ENCODE assay signal across 7 mouse cellular contexts in genomic region chr14:53590601-53591000, GRCm38 (mm10).
A peak's percentile ranks its signal among the peaks of the same experiment; 100 is the strongest.
DNase-seq lines count a peak whose midpoint lies in the region; ATAC-seq and TF ChIP-seq lines count a peak whose summit lies in the region.
"Not testable (repeated sequence)": the region's sequence is repeated elsewhere in the genome, so short reads cannot be mapped to it uniquely, and the experiment has no call there.

No protein-coding gene starts in this region.

- peak; percentile 10; the same call in 1 of the 2 replicates for TF ChIP-seq CTCF in brain, embryonic 14.5 days (IDR thresholded peaks at IDR 0.05; ENCODE audit: borderline replicate concordance, extremely low read depth, insufficient read depth, insufficient read length)
- peak; percentile 46 for TF ChIP-seq CTCF in liver, postnatal 0 days (IDR thresholded peaks at IDR 0.05; ENCODE audit: low read depth)

- H3K27ac ChIP-seq in forebrain, embryonic 14.5 days (ENCODE audit: low read depth, low read length); liver, postnatal 0 days (ENCODE audit: low read depth): not testable (repeated sequence)

- TF ChIP-seq EP300 in liver, postnatal 0 days (IDR thresholded peaks at IDR 0.05; ENCODE audit: low read depth): not testable (repeated sequence)

- not testable (repeated sequence) for H3K9me3 ChIP-seq in forebrain, embryonic 14.5 days (replicated peaks; ENCODE audit: control insufficient read depth, low read length); liver, postnatal 0 days (ENCODE audit: low read length)

- not testable (repeated sequence) for H3K4me3 ChIP-seq in forebrain, embryonic 14.5 days (ENCODE audit: low read depth, low read length); liver, postnatal 0 days (ENCODE audit: low read depth, low read length)

- not testable (repeated sequence) for H3K27me3 ChIP-seq in forebrain, embryonic 14.5 days (replicated peaks; ENCODE audit: control insufficient read depth, insufficient read depth, low read length); liver, postnatal 0 days (ENCODE audit: insufficient read depth, low read length)

- H3K36me3 ChIP-seq in forebrain, embryonic 14.5 days (ENCODE audit: control insufficient read depth, insufficient read depth, low read length); liver, postnatal 0 days (replicated peaks; ENCODE audit: insufficient read depth, low read length): not testable (repeated sequence)

- TF ChIP-seq POLR2A in brain, embryonic 14.5 days (IDR thresholded peaks at IDR 0.05; ENCODE audit: borderline replicate concordance, extremely low read depth, insufficient read depth, insufficient read length, poor library complexity, severe bottlenecking): not testable (repeated sequence)

- ATAC-seq in forebrain, embryonic 14.5 days; liver, postnatal 0 days: not testable (repeated sequence)

- H3K4me1 ChIP-seq in forebrain, embryonic 14.5 days (ENCODE audit: control insufficient read depth, insufficient read depth, low read length); liver, postnatal 0 days (ENCODE audit: insufficient read depth): not testable (repeated sequence)

- peak; percentile 7 to 32 for DNase-seq in CD8-positive naive resting alpha-beta T cell, adult 2 months (ENCODE audit: low read depth in 2 of 2, low spot score in 2 of 2)
- peak; percentile 41 for DNase-seq in brain, embryonic 14.5 days (ENCODE audit: low read depth)
- DNase-seq in forebrain, embryonic 14.5 days (ENCODE audit: low spot score): peak; percentile 6
- peak; percentile 4 for DNase-seq in kidney, postnatal 10 days
- DNase-seq in liver, postnatal 0 days: peak; percentile 16
- DNase-seq in right cerebral cortex, postnatal 14 days: peak; percentile 7
- DNase-seq in thymus, postnatal 0 days (ENCODE audit: low spot score): peak; percentile 82

- WGBS in forebrain, embryonic 14.5 days: 52% methylated on average over 6 of the region's 6 CpGs
- 33% methylated on average over 6 of the region's 6 CpGs for WGBS in liver, postnatal 0 days (ENCODE audit: insufficient replicate concordance)

- not testable (repeated sequence) for H3K4me2 ChIP-seq in forebrain, embryonic 14.5 days (ENCODE audit: low read length); liver, postnatal 0 days (ENCODE audit: low read depth, low read length)

- not testable (repeated sequence) for H3K9ac ChIP-seq in forebrain, embryonic 14.5 days (ENCODE audit: low read length); liver, postnatal 0 days (replicated peaks)

Comparison
In these comparisons a context has a peak if more than half of its experiments do, and no peak if none do; other contexts are left out.
1. DNase-seq: peak in every context shown above with its lines; median percentile 82 in thymus, postnatal 0 days; 41 in brain, embryonic 14.5 days; 20 in CD8-positive naive resting alpha-beta T cell, adult 2 months; 16 in liver, postnatal 0 days; 7 in right cerebral cortex, postnatal 14 days; 6 in forebrain, embryonic 14.5 days; 4 in kidney, postnatal 10 days.